Mouse (Mus musculus): ENCODE measurements around the gene Slc33a1.

DNA sequence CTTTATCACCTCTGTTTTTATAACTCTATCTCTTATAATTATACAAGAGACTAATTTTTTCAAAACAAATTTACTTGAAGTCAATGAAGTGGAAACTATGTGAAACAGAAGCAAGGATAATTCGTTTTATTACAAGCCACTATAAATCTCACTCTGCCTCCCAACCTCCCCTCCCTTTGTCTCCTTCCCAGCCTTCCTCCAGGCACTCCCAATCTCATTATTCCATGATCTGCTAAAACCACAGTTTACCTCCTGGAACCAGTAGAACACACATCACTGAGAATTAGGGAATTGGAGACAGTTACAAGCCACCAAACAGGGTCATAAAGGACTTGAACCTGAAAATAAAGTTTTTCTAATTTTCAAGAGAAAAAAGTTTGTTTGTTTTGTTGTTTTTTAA, 67.4 kb downstream of the Slc33a1 start:
- TF ChIP-seq POLR2A (IDR thresholded peaks at IDR 0.05; ENCODE audit: insufficient read depth, low read depth, low read length) = no peak
- TF ChIP-seq CTCF (IDR thresholded peaks at IDR 0.05) = no peak
- no peak for TF ChIP-seq EP300 (IDR thresholded peaks at IDR 0.05; ENCODE audit: insufficient read depth, low read depth, low read length)

Data from heart, adult 2 months (tissue).